Mouse (Mus musculus) bone marrow, adult 2 months (tissue): ENCODE measurements at regions not wholly inside any gene's neighbourhood (a gene's known extent, or its start where the extent isn't known, plus 50 kb on each side); places are given as distances from the start of the nearest gene placed in this dataset.

Experiments
- H3K27ac ChIP-seq: fragments of 200-500 bp; 2 replicates; pipeline ENCODE4 v1.5.1; 2012; ENCODE audit warnings: low read depth, mild to moderate bottlenecking, control low read depth, inconsistent platforms, low read length; ENCODE audit not compliant: control insufficient read depth, poor library complexity, insufficient read depth
- H3K4me1 ChIP-seq: fragments of 200-500 bp; 2 replicates; pipeline ENCODE4 v1.6.1; 2011; ENCODE audit warnings: low read length; ENCODE audit not compliant: control insufficient read depth, insufficient read depth
- H3K4me3 ChIP-seq: fragments of 200-500 bp; replicated peaks from 2 replicates; pipeline ENCODE3; 2011; ENCODE audit warnings: mild to moderate bottlenecking, low read depth, low read length, control low read depth; ENCODE audit not compliant: control insufficient read depth
- CTCF ChIP-seq: fragments of 200-500 bp; IDR thresholded peaks from 2 replicates; pipeline ENCODE4 v1.5.1; 2011; ENCODE audit warnings: low read length, control low read depth; ENCODE audit not compliant: control insufficient read depth, insufficient read depth
- POLR2A ChIP-seq: fragments of 200-500 bp; IDR thresholded peaks from 2 replicates; pipeline ENCODE4 v1.6.1; 2011; ENCODE audit warnings: low read depth, mild to moderate bottlenecking, control low read depth, low read length, borderline replicate concordance; ENCODE audit not compliant: control insufficient read depth
- WGBS: fragments of 180-500 bp; shearing (Covaris S2); methylation state at CpG from one replicate; pipeline ENCODE4 v1.1.7; 2018; 5-methylcytosine and 5-hydroxymethylcytosine counted together

GRCm38 (mm10) chr2:30525295-30525694 lies 51.3 kb upstream of the Ier5l start:
- no peak overlapping the region for H3K4me3 ChIP-seq

DNA sequence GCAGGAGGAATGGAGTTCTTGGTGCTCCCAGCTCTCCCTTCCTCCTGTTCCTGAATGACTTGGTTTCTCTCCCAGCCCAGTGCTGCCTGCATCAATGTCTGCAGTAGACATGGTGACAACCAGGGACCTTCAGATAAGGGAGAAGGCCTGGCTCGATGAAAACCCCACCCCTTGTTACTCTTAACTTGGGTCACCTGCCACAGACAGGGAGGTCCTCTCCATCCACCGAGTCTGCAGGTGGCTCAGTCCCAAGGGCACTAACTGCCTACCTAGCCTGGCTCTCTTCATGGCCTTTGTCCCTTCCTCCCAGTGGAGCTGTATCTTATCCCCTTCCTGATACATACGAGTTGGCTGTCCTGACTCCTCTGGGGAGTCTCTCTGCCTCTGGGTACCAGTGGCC lies 51.8 kb upstream of the Ier5l start:
- H3K4me1 ChIP-seq, result no peaks in the 10 kb centered on the region
- no peak for TF ChIP-seq POLR2A
- no peak for TF ChIP-seq CTCF
- WGBS, result 48% methylated on average over 3 of the region's 3 CpGs
- H3K27ac ChIP-seq, result no peak overlapping the region
- H3K4me3 ChIP-seq, result no peak overlapping the region

More at GRCm38 (mm10) chr2:30525295-30525694, 51.3 kb upstream of the Ier5l start:
- Histone ChIP-seq H3K27ac (no peak overlapping the region), H3K4me1 (no peaks in the 10 kb centered on the region)
- TF ChIP-seq CTCF, result no peak
- no peak for TF ChIP-seq POLR2A
- WGBS, result 58% methylated on average over 9 of the region's 9 CpGs

- Histone ChIP-seq H3K4me3 (no peak overlapping the region), H3K4me1 (no peaks in the 10 kb centered on the region), H3K27ac (no peak overlapping the region)
- no peak for TF ChIP-seq CTCF
- TF ChIP-seq POLR2A, result no peak
- 33% methylated on average over 4 of the region's 4 CpGs for WGBS
These were observed 53.5 kb upstream of the Ier5l start for GRCm38 (mm10) chr2:30527495-30527894.

GRCm38 (mm10) chr2:30532948-30533347 lies 58.9 kb upstream of the Ier5l start:
- Histone ChIP-seq H3K4me1 (no peaks in the 10 kb centered on the region), H3K4me3 (no peak overlapping the region), H3K27ac (no peak overlapping the region)
- no peak for TF ChIP-seq POLR2A
- no peak for TF ChIP-seq CTCF

GRCm38 (mm10) chr2:30533367-30533766 lies 59.3 kb upstream of the Ier5l start:
- H3K27ac ChIP-seq, result no peak overlapping the region
- H3K4me3 ChIP-seq, result no peak overlapping the region
- 88% methylated on average over 6 of the region's 6 CpGs for whole genome bisulfite sequencing
- no peaks in the 10 kb centered on the region for H3K4me1 ChIP-seq
- no peak for TF ChIP-seq CTCF
- TF ChIP-seq POLR2A, result no peak

DNA sequence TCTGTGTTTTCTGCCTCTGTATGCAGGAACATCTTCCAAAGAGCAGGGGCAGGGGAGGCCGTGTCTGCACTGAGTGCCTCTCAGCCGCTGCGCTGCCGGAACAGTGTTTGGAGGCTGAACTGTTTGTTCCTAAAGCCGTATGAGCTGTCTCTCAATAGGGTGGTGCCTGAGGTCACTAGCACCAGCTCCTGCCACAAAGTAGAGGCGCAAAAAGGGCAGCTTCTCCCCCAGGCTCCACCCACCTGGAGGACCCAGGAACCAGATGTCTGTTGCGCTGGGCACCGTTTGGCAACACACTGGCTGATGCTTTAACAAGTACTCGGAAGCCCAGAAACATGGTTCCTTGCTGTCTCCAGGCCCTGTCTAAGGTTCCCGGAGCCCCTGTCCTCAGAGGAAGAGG lies 60.4 kb upstream of the Cstad start:
- Histone ChIP-seq H3K4me1 (no peaks in the 10 kb centered on the region), H3K27ac (no peak overlapping the region), H3K4me3 (peak overlapping the region; percentile 43)
- 49% methylated on average over 10 of the region's 10 CpGs for WGBS
- no peak for TF ChIP-seq CTCF
- no peak for TF ChIP-seq POLR2A

GRCm38 (mm10) chr2:30539305-30539704 lies 55.5 kb upstream of the Cstad start:
- TF ChIP-seq CTCF, result no peak
- TF ChIP-seq POLR2A, result no peak
- WGBS, result 68% methylated on average over 1 of the region's 1 CpGs
- H3K27ac ChIP-seq, result no peak overlapping the region

GRCm38 (mm10) chr2:30541541-30541940 lies 53.3 kb upstream of the Cstad start:
- Histone ChIP-seq H3K4me3 (no peak overlapping the region), H3K27ac (no peak overlapping the region), H3K4me1 (no peaks in the 10 kb centered on the region; the same call in 1 of the 2 replicates)
- WGBS, result 78% methylated on average over 4 of the region's 4 CpGs
- TF ChIP-seq POLR2A (no peak), CTCF (no peak)

More at GRCm38 (mm10) chr2:30539305-30539704, 55.5 kb upstream of the Cstad start:
- Histone ChIP-seq H3K4me1 (no peaks in the 10 kb centered on the region), H3K4me3 (no peak overlapping the region)
